Mouse (Mus musculus) liver, embryonic 14.5 days (tissue): ENCODE data around the gene Dclk2. TPM values are rescaled to one million over a fixed set of nuclear protein-coding genes. Genes with fewer than 3 reads are reported as not detected.

Experiments
- ATAC-seq: fragments of 200-750 bp; cut with Nextera tagmentation; 2 replicates; pipeline ENCODE4 v1.8.0; 2017; ENCODE audit warnings: moderate number of reproducible peaks, mild to moderate bottlenecking, moderate library complexity; ENCODE audit not compliant: insufficient read depth
- DNase-seq, 3 experiments: peaks; one replicate each; pipeline ENCODE4 v3.0.0-alpha.2; 2012 to 2013; ENCODE audit warnings: low read depth in 3 of 3, low spot score in 3 of 3
- H3K27ac ChIP-seq: fragments of 300-500 bp; sonication (generic); 2 replicates; pipeline ENCODE4 v1.5.1; 2014; ENCODE audit warnings: moderate library complexity, mild to moderate bottlenecking, control low read depth, inconsistent platforms
- H3K27me3 ChIP-seq: fragments of 300-500 bp; sonication (generic); 2 replicates; pipeline ENCODE4 v1.6.1; 2014; ENCODE audit warnings: mild to moderate bottlenecking, low read length, moderate library complexity; ENCODE audit not compliant: control insufficient read depth, insufficient read depth
- H3K36me3 ChIP-seq: fragments of 300-500 bp; sonication (generic); replicated peaks from 2 replicates; pipeline ENCODE4 v1.6.1; 2014; ENCODE audit warnings: low read depth; ENCODE audit not compliant: control insufficient read depth, insufficient read depth
- H3K4me1 ChIP-seq, 2 experiments: fragments of 200-500 bp in 1 of 2; fragments of 300-500 bp in 1 of 2; sonication (generic) in 1 of 2; replicated peaks; 2 replicates each; pipeline ENCODE4 v1.6.1; 2012 to 2014; ENCODE audit warnings: antibody characterized with exemption in 1 of 2, inconsistent platforms in 1 of 2, low read length in 1 of 2; ENCODE audit not compliant: control insufficient read depth in 2 of 2, insufficient read depth in 2 of 2
- H3K4me2 ChIP-seq: fragments of 300-500 bp; sonication (generic); 2 replicates; pipeline ENCODE4 v1.6.1; 2014; ENCODE audit warnings: low read depth, mild to moderate bottlenecking, control low read depth, moderate library complexity
- H3K4me3 ChIP-seq, 2 experiments: fragments of 200-500 bp in 1 of 2; fragments of 300-500 bp in 1 of 2; sonication (generic) in 1 of 2; 2 replicates each; pipeline ENCODE4 v1.5.1; 2012 to 2014; ENCODE audit warnings: low read depth in 2 of 2, low read length in 2 of 2, mild to moderate bottlenecking in 2 of 2, control low read depth in 1 of 2, inconsistent platforms in 1 of 2, moderate library complexity in 1 of 2; ENCODE audit not compliant: insufficient read depth in 1 of 2
- H3K9ac ChIP-seq: fragments of 300-500 bp; sonication (generic); replicated peaks from 2 replicates; pipeline ENCODE4 v1.6.1; 2014; ENCODE audit warnings: mild to moderate bottlenecking, control low read depth, moderate library complexity
- H3K9me3 ChIP-seq: fragments of 300-500 bp; sonication (generic); 2 replicates; pipeline ENCODE4 v1.6.1; 2016; ENCODE audit warnings: low read length, mixed read lengths; ENCODE audit not compliant: control insufficient read depth
- CTCF ChIP-seq: IDR thresholded peaks from 2 replicates; pipeline ENCODE4 v1.5.1; 2016; ENCODE audit warnings: antibody characterized with exemption, low read depth, control low read depth
- EP300 ChIP-seq: IDR thresholded peaks from 2 replicates; pipeline ENCODE4 v1.6.1; 2016; ENCODE audit warnings: antibody characterized with exemption, low read depth
- WGBS: fragments of 180-500 bp; shearing (Covaris S2); extraction: QIAGEN DNeasy Blood & Tissue Kit; methylation state at CpG from one replicate; pipeline ENCODE4 v1.1.7; 2014; ENCODE audit not compliant: insufficient replicate concordance; 5-methylcytosine and 5-hydroxymethylcytosine counted together
- polyA plus RNA-seq, 2 experiments: library from polyadenylated mRNA; depleted of rRNA in 1 of 2; stranded (reverse) in 1 of 2; unstranded in 1 of 2; fragments of >200 nt; fragmentation: Nextera tagmentation in 1 of 2; extraction: Ambion mirVana in 1 of 2; gene quantifications; 2 replicates each; pipeline versions ENCODE4 v1.2.1 to v1.2.3; 2012 to 2014

Gene Dclk2
- polyA plus RNA-seq, 2 experiments = 8.7 to 12.8 TPM

- ATAC-seq = no peak
- TF ChIP-seq CTCF = no peak
- TF ChIP-seq EP300 = no peak
- Histone ChIP-seq H3K4me1 (no peaks in the 10 kb centered on the region), H3K9me3 (no peaks in the 10 kb centered on the region), H3K36me3 (no peaks in the 10 kb centered on the region), H3K4me3 (no peak overlapping the region), H3K27me3 (no peaks in the 10 kb centered on the region), H3K9ac (no peak overlapping the region), H3K27ac (no peak overlapping the region), H3K4me2 (no peak overlapping the region)
- 63% methylated on average over 8 of the region's 8 CpGs for WGBS
- DNase-seq = no peak
Observed at GRCm38 (mm10) chr3:86897551-86897950, 23.1 kb downstream of the Dclk2 start.

- no peaks in the 10 kb centered on the region for H3K9me3 ChIP-seq
- H3K9ac ChIP-seq = no peak overlapping the region
- H3K27ac ChIP-seq = no peak overlapping the region
- H3K36me3 ChIP-seq = no peaks in the 10 kb centered on the region
- ATAC-seq = no peak
- H3K4me3 ChIP-seq = no peak overlapping the region
- WGBS = 70% methylated on average over 9 of the region's 9 CpGs
- TF ChIP-seq CTCF = no peak
- TF ChIP-seq EP300 = no peak
- no peaks in the 10 kb centered on the region for H3K4me1 ChIP-seq
- H3K4me2 ChIP-seq = no peak overlapping the region
- no peaks in the 10 kb centered on the region for H3K27me3 ChIP-seq
- DNase-seq = no peak
Observed at GRCm38 (mm10) chr3:86897066-86897465, 23.6 kb downstream of the Dclk2 start.

GRCm38 (mm10) chr3:86894491-86894890, 26.2 kb downstream of the Dclk2 start:
- no peak overlapping the region for H3K9ac ChIP-seq
- no peaks in the 10 kb centered on the region for H3K27me3 ChIP-seq
- 19% methylated on average over 2 of the region's 2 CpGs for WGBS
- H3K9me3 ChIP-seq = no peaks in the 10 kb centered on the region
- H3K4me3 ChIP-seq = no peak overlapping the region
- H3K36me3 ChIP-seq = no peaks in the 10 kb centered on the region
- DNase-seq = no peak
- no peaks in the 10 kb centered on the region for H3K4me1 ChIP-seq
- H3K4me2 ChIP-seq = no peak overlapping the region
- TF ChIP-seq EP300 (no peak), CTCF (no peak)
- H3K27ac ChIP-seq = no peak overlapping the region
- no peak for ATAC-seq

- Histone ChIP-seq H3K9ac (no peak overlapping the region), H3K4me2 (no peak overlapping the region), H3K4me1 (no peaks in the 10 kb centered on the region), H3K27ac (no peak overlapping the region), H3K36me3 (no peaks in the 10 kb centered on the region), H3K9me3 (no peaks in the 10 kb centered on the region), H3K4me3 (no peak overlapping the region), H3K27me3 (no peaks in the 10 kb centered on the region)
- DNase-seq (no peak), ATAC-seq (no peak)
- no peak for TF ChIP-seq EP300
- TF ChIP-seq CTCF = no peak
Observed at GRCm38 (mm10) chr3:86887512-86887911, 33.1 kb downstream of the Dclk2 start.

GRCm38 (mm10) chr3:86885180-86885579, 35.5 kb downstream of the Dclk2 start:
- H3K4me3 ChIP-seq = no peak overlapping the region
- 71% methylated on average over 5 of the region's 5 CpGs for WGBS

More at GRCm38 (mm10) chr3:86885180-86885579, 35.5 kb downstream of the Dclk2 start:
- Histone ChIP-seq H3K27me3 (no peaks in the 10 kb centered on the region), H3K4me1 (no peaks in the 10 kb centered on the region), H3K9ac (no peak overlapping the region), H3K4me2 (no peak overlapping the region), H3K27ac (no peak overlapping the region), H3K36me3 (no peaks in the 10 kb centered on the region), H3K9me3 (no peaks in the 10 kb centered on the region)
- no peak for TF ChIP-seq EP300
- no peak for TF ChIP-seq CTCF
- DNase-seq (no peak), ATAC-seq (no peak)
